Comparison of ENCODE assay signal across 15 mouse cellular contexts in the genomic region with DNA sequence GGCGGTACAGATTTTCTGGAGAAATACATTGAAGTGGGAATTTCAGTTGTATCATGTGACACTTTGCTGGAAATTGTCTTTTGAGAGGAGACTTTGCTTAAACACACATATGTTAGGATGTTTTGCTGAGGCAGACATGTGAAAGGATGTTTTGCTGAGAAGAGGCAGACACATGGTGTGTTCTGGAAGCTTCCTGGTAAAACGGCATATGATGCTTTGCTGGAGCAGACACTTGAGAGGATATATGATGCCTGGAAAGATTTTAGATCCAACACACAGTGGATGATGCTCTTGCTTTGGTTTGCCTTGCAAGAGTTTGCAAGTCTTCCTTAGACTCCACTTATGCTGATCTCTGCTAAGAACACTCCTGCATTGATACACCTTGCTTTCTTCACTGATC.
"Had no signal": no experiment of that assay in that cellular context is flagged by ENCODE, and none has a peak within 500 bp of the region (broad histone marks: within the 10 kb centered on the region; RNA-seq: fewer than 3 reads in every experiment).

No protein-coding gene starts in this region.

- H3K27ac ChIP-seq: neural tube, embryonic 15.5 days; stomach, embryonic 15.5 days; stomach, postnatal 0 days had no signal

- H3K36me3 ChIP-seq: neural tube, embryonic 15.5 days; stomach, embryonic 15.5 days had no signal

- H3K9me3 ChIP-seq: neural tube, embryonic 15.5 days; stomach, embryonic 15.5 days had no signal

- DNase-seq: retina, postnatal 1 day; right cerebral cortex, adult 18-20 months; right cerebral cortex, postnatal 14 days; right cerebral cortex, postnatal 25 days; right cerebral cortex, postnatal 4 days; spleen, adult 18-20 months; thymus, adult 18-20 months; thymus, adult 2 months; thymus, postnatal 14 days; thymus, postnatal 25 days; thymus, postnatal 36 days; thymus, postnatal 4 days had no signal

- H3K9ac ChIP-seq: neural tube, embryonic 15.5 days; stomach, embryonic 15.5 days had no signal

- H3K4me2 ChIP-seq: neural tube, embryonic 15.5 days; stomach, embryonic 15.5 days had no signal

- H3K4me3 ChIP-seq: neural tube, embryonic 15.5 days; stomach, embryonic 15.5 days had no signal

- H3K4me1 ChIP-seq: neural tube, embryonic 15.5 days; stomach, embryonic 15.5 days had no signal

- H3K27me3 ChIP-seq: neural tube, embryonic 15.5 days; stomach, embryonic 15.5 days had no signal
